Mouse (Mus musculus) adrenal gland, postnatal 14 days (tissue): Measurements from ENCODE around the gene Apol6. TPM values are rescaled to one million over a fixed set of nuclear protein-coding genes. Genes with fewer than 3 reads are reported as not detected.

Source experiments
- total RNA-seq: library from RNA; stranded (reverse); gene quantifications from 2 replicates; pipeline ENCODE4 v1.2.3, GENCODE M21; 2021

Gene Apol6
- total RNA-seq, 1 experiment from 2014 or later, result 24.3 TPM

Other genes with a start within 250 kb of the Apol6 start
- 14.4 and 17.3 TPM in 2 replicates for gene Zfp251, start 173.3 kb upstream of the Apol6 start, total RNA-seq
- gene Zfp7, start 165.5 kb upstream of the Apol6 start, total RNA-seq, result 3.5 and 4.2 TPM in 2 replicates
- gene Gm49527, start 165.4 kb upstream of the Apol6 start, total RNA-seq, result not detected in 2 replicates
- gene Zfp647, start 119.3 kb upstream of the Apol6 start, total RNA-seq, result 5.6 and 6.3 TPM in 2 replicates
- 41.8 and 43.9 TPM in 2 replicates for gene 1110038F14Rik, start 96.2 kb upstream of the Apol6 start, total RNA-seq
- gene Mb, start 5.9 kb downstream of the Apol6 start, total RNA-seq, result 5.9 and 6.8 TPM in 2 replicates